In the genomic region with DNA sequence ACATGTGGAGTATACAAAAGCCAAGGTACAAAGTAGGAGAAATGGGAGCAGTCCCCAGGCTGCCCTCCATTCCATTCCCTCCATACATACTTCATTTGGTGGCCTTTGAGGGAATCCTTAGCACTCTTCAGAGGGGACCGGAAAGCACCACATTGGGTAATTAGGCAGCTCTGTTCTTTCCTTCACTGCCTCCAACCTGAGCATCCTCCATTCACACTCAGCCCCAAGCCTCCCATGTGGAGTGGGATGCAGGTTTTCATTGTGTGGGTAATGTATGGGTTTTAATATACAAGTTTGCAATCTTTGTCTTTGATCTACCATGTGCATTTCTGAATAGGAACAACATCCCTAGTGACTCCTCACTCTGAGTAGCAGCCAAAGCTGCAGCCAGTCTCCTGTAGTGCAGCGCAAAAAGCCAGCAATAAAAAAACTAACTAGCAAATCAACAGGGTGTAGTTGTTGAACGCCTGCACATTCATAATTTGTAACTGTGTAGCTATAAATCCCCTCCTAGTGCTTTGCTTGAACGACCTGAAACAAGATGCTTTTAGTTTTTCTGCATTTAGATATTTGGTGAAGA, we compare ENCODE assay signal across 20 mouse cellular contexts. TPM values are rescaled to one million over a fixed set of nuclear protein-coding genes. Genes with fewer than 3 reads are reported as not detected.
"Had no signal": no experiment of that assay in that cellular context is flagged by ENCODE, and none has a peak within 500 bp of the region (broad histone marks: within the 10 kb centered on the region; RNA-seq: fewer than 3 reads in every experiment).

No protein-coding gene starts in this region.

- H3K4me3 ChIP-seq: liver, embryonic 13.5 days; liver, embryonic 15.5 days; lung, embryonic 15.5 days; megakaryocyte, embryonic 14.5 days; midbrain, embryonic 13.5 days; midbrain, embryonic 15.5 days; stomach, embryonic 15.5 days had no signal

- DNase-seq: liver, embryonic 13.5 days; liver, postnatal 0 days; lung, adult 2 months; lung, postnatal 14 days; lung, postnatal 36 days; right cerebral cortex, postnatal 14 days; thymus, adult 18-20 months; thymus, postnatal 14 days; thymus, postnatal 36 days had no signal

- H3K27me3 ChIP-seq: liver, embryonic 13.5 days; liver, embryonic 15.5 days; lung, embryonic 15.5 days; megakaryocyte, embryonic 14.5 days; midbrain, embryonic 13.5 days; midbrain, embryonic 15.5 days; stomach, embryonic 15.5 days had no signal

- ATAC-seq: liver, postnatal 0 days; lung, postnatal 0 days; midbrain, embryonic 13.5 days; midbrain, embryonic 15.5 days had no signal

- H3K9me3 ChIP-seq: liver, embryonic 13.5 days; liver, embryonic 15.5 days; lung, embryonic 15.5 days; megakaryocyte, embryonic 14.5 days; midbrain, embryonic 13.5 days; midbrain, embryonic 15.5 days; stomach, embryonic 15.5 days had no signal

- H3K36me3 ChIP-seq: liver, embryonic 13.5 days; liver, embryonic 15.5 days; lung, embryonic 15.5 days; midbrain, embryonic 13.5 days; midbrain, embryonic 15.5 days; stomach, embryonic 15.5 days had no signal

- H3K9ac ChIP-seq: liver, embryonic 13.5 days; liver, embryonic 15.5 days; liver, postnatal 0 days; lung, embryonic 15.5 days; midbrain, embryonic 13.5 days; midbrain, embryonic 15.5 days; stomach, embryonic 15.5 days had no signal

- H3K4me1 ChIP-seq: liver, embryonic 13.5 days; liver, embryonic 15.5 days; lung, embryonic 15.5 days; megakaryocyte, embryonic 14.5 days; midbrain, embryonic 15.5 days; stomach, embryonic 15.5 days had no signal

- H3K27ac ChIP-seq: liver, embryonic 13.5 days; liver, embryonic 15.5 days; lung, embryonic 15.5 days; macrophage; midbrain, embryonic 13.5 days; midbrain, embryonic 15.5 days; stomach, embryonic 15.5 days; stomach, postnatal 0 days had no signal

- H3K4me2 ChIP-seq: liver, embryonic 13.5 days; liver, embryonic 15.5 days; lung, embryonic 15.5 days; midbrain, embryonic 11.5 days; midbrain, embryonic 13.5 days; midbrain, embryonic 15.5 days; stomach, embryonic 15.5 days had no signal

RNA-seq across cellular contexts. Expression of gene Ppp1r17, which starts 22.3 kb away (rescaled TPM):
- polyA plus RNA-seq: liver, embryonic 13.5 days; liver, embryonic 15.5 days; liver, postnatal 0 days; lung, adult 2 months; lung, postnatal 0 days; macrophage; spleen, adult 2 months had no signal
